Mouse (Mus musculus) thymus, adult 2 months (tissue): ENCODE measurements around the gene C8g.
A peak's percentile ranks its signal among the peaks of the same experiment; 100 is the strongest.

ENCODE experiments used
- CTCF ChIP-seq: fragments of 200-500 bp; IDR thresholded peaks from 2 replicates; pipeline ENCODE4 v1.5.1; 2012; ENCODE audit warnings: mild to moderate bottlenecking, control low read depth, low read length, moderate library complexity, borderline replicate concordance; ENCODE audit not compliant: control insufficient read depth, poor library complexity, insufficient read depth; ENCODE audit errors: extremely low read depth
- POLR2A ChIP-seq: fragments of 200-500 bp; IDR thresholded peaks from 2 replicates; pipeline ENCODE4 v1.6.1; 2012; ENCODE audit warnings: mild to moderate bottlenecking, low read length, control low read depth, moderate library complexity; ENCODE audit not compliant: control insufficient read depth, poor library complexity, insufficient read depth; ENCODE audit errors: extremely low read depth

GRCm38 (mm10) chr2:25500576-25501405 is 728 bp downstream of the C8g start, which contains the start of gene Fbxw5:
- no peak for TF ChIP-seq CTCF
- peak; percentile 58; the same call in 1 of the 2 replicates for TF ChIP-seq POLR2A
